Comparison of ENCODE assay signal across 19 mouse cellular contexts in the genomic region with DNA sequence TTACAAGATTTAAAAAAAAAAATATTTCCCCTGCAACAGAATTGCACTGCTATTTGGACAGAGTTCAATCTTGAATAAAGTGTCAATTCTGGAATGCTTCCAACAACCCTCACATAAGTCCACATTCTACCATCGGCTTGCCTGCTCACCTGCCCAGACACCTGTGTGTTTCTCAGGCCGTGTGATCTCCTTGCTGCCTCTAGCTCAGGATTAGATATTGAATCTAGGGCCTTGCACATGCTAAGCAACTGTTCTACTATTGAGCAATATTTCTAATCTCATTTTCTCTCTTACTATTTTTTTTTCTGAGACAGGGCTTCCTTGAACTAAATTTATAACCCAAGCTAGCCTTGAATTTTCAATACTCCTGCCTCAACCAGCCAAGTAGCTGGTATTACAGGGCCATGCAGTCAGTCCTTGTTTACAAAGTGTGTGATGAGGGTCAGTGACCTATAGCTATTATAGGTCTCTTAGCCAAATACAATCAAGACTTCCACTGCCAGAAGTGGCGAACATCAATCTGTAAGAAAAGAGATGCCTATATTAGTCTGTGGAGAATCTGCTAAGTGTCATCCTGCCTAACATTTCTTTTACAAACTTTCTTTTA. TPM values are rescaled to one million over a fixed set of nuclear protein-coding genes. Genes with fewer than 3 reads are reported as not detected.
"Had no signal": no experiment of that assay in that cellular context is flagged by ENCODE, and none has a peak within 500 bp of the region (broad histone marks: within the 10 kb centered on the region; RNA-seq: fewer than 3 reads in every experiment).

No protein-coding gene starts in this region.

- H3K4me2 ChIP-seq: limb, embryonic 13.5 days; liver, embryonic 11.5 days; lung, embryonic 15.5 days; neural tube, embryonic 15.5 days had no signal

- H3K4me3 ChIP-seq: limb, embryonic 13.5 days; lung, embryonic 15.5 days; midbrain, embryonic 10.5 days; myocyte; neural tube, embryonic 15.5 days had no signal

- H3K9me3 ChIP-seq: limb, embryonic 13.5 days; lung, embryonic 15.5 days; midbrain, embryonic 10.5 days had no signal

- H3K4me1 ChIP-seq: lung, embryonic 15.5 days; midbrain, embryonic 10.5 days; neural tube, embryonic 15.5 days had no signal

- H3K9ac ChIP-seq: limb, embryonic 13.5 days; lung, embryonic 15.5 days; neural tube, embryonic 15.5 days had no signal

- H3K36me3 ChIP-seq: limb, embryonic 13.5 days; lung, embryonic 15.5 days; midbrain, embryonic 10.5 days; neural tube, embryonic 15.5 days had no signal

- ATAC-seq: inflammation-experienced regulatory T-cells, adult 6 months had no signal

- H3K27me3 ChIP-seq: limb, embryonic 13.5 days; lung, embryonic 15.5 days; neural tube, embryonic 15.5 days had no signal

- H3K27ac ChIP-seq: limb, embryonic 13.5 days; lung, embryonic 15.5 days; midbrain, embryonic 10.5 days; neural tube, embryonic 15.5 days had no signal

- DNase-seq: kidney, adult 8-10 months; kidney, postnatal 10 days; left cerebral cortex, postnatal 4 days; lung, postnatal 4 days; midbrain, embryonic 14.5 days; retina, postnatal 1 day; right cerebral cortex, postnatal 14 days; thymus, adult 18-20 months; thymus, postnatal 14 days had no signal

RNA-seq across cellular contexts. Expression of a gene that starts 23.0 kb away (rescaled TPM):
- polyA plus RNA-seq: inflammation-experienced regulatory T-cells, adult 6 months; large intestine, adult 2 months; limb, embryonic 13.5 days; lung, embryonic 15.5 days; midbrain, embryonic 10.5 days; midbrain, embryonic 14.5 days; myocyte; neural tube, embryonic 11.5 days; neural tube, embryonic 15.5 days; spleen, adult 2 months had no signal
